Mouse (Mus musculus) mammary gland, adult 2 months (tissue): ENCODE measurements around the gene Zbbx. TPM values are rescaled to one million over a fixed set of nuclear protein-coding genes. Genes with fewer than 3 reads are reported as not detected.

ENCODE experiments used
- polyA plus RNA-seq: library from polyadenylated mRNA; depleted of rRNA; stranded (reverse); fragments of >200 nt; gene quantifications from 2 replicates; pipeline ENCODE4 v1.2.3, GENCODE M21; 2012; ENCODE audit warnings: low replicate concordance; rRNA removed

Gene Zbbx
- not detected in 2 replicates for polyA plus RNA-seq

GRCm38 (mm10) chr3:75164838-75165496, at the start of gene Zbbx:
Gene Zbbx, minus strand, starts transcription at chr3:75165034.

Other genes starting within 250 kb of the Zbbx start
- not detected in 2 replicates for gene Serpini2, start 105.0 kb upstream of the Zbbx start, polyA plus RNA-seq